Mouse (Mus musculus) liver, postnatal 0 days (tissue): ENCODE data around the gene Immp2l. TPM values are rescaled to one million over a fixed set of nuclear protein-coding genes. Genes with fewer than 3 reads are reported as not detected.

Source experiments
- ATAC-seq: fragments of 200-750 bp; cut with Nextera tagmentation; 2 replicates; pipeline ENCODE4 v1.8.0; 2017; ENCODE audit warnings: mild to moderate bottlenecking, moderate library complexity
- DNase-seq: peaks from one replicate; pipeline ENCODE4 v3.0.0-alpha.2; 2016
- H3K27ac ChIP-seq: fragments of 300-500 bp; sonication (generic); 2 replicates; pipeline ENCODE4 v1.5.1; 2014; ENCODE audit warnings: antibody characterized with exemption, moderate library complexity, mild to moderate bottlenecking, low read depth
- H3K27me3 ChIP-seq: fragments of 300-500 bp; sonication (generic); 2 replicates; pipeline ENCODE4 v1.6.1; 2014; ENCODE audit warnings: low read length, control low read depth, mixed read lengths; ENCODE audit not compliant: insufficient read depth
- H3K36me3 ChIP-seq: fragments of 300-500 bp; sonication (generic); replicated peaks from 2 replicates; pipeline ENCODE4 v1.6.1; 2014; ENCODE audit warnings: mild to moderate bottlenecking, control low read depth, low read length, moderate library complexity, mixed read lengths; ENCODE audit not compliant: insufficient read depth
- H3K4me1 ChIP-seq: fragments of 300-500 bp; sonication (generic); 2 replicates; pipeline ENCODE4 v1.6.1; 2014; ENCODE audit warnings: antibody characterized with exemption, mild to moderate bottlenecking, control low read depth; ENCODE audit not compliant: insufficient read depth
- H3K4me2 ChIP-seq: fragments of 300-500 bp; sonication (generic); 2 replicates; pipeline ENCODE4 v1.6.1; 2014; ENCODE audit warnings: low read depth, mild to moderate bottlenecking, low read length, moderate library complexity, mixed read lengths
- H3K4me3 ChIP-seq: fragments of 300-500 bp; sonication (generic); 2 replicates; pipeline ENCODE4 v1.5.1; 2014; ENCODE audit warnings: low read depth, low read length
- H3K9ac ChIP-seq: fragments of 300-500 bp; sonication (generic); replicated peaks from 2 replicates; pipeline ENCODE4 v1.6.1; 2014; ENCODE audit warnings: mild to moderate bottlenecking, moderate library complexity
- H3K9me3 ChIP-seq: fragments of 300-500 bp; sonication (generic); 2 replicates; pipeline ENCODE4 v1.6.1; 2016; ENCODE audit warnings: mild to moderate bottlenecking, control low read depth, low read length, mixed read lengths
- CTCF ChIP-seq: sonication (generic); IDR thresholded peaks from 2 replicates; pipeline ENCODE4 v1.5.1; 2016; ENCODE audit warnings: antibody characterized with exemption, low read depth
- EP300 ChIP-seq: IDR thresholded peaks from 2 replicates; pipeline ENCODE4 v1.6.1; 2016; ENCODE audit warnings: antibody characterized with exemption, low read depth, mild to moderate bottlenecking
- WGBS: fragments of 180-500 bp; shearing (Covaris S2); extraction: QIAGEN DNeasy Blood & Tissue Kit; methylation state at CpG from one replicate; pipeline ENCODE4 v1.1.7; 2014; ENCODE audit not compliant: insufficient replicate concordance; 5-methylcytosine and 5-hydroxymethylcytosine counted together
- polyA plus RNA-seq: library from polyadenylated mRNA; unstranded; fragments of >200 nt; fragmentation: Nextera tagmentation; extraction: Ambion mirVana; gene quantifications from 2 replicates; pipeline ENCODE4 v1.2.1, GENCODE M21; 2015

Immp2l gene
- polyA plus RNA-seq, 1 experiment from 2014 or later = 35.9 TPM

DNA sequence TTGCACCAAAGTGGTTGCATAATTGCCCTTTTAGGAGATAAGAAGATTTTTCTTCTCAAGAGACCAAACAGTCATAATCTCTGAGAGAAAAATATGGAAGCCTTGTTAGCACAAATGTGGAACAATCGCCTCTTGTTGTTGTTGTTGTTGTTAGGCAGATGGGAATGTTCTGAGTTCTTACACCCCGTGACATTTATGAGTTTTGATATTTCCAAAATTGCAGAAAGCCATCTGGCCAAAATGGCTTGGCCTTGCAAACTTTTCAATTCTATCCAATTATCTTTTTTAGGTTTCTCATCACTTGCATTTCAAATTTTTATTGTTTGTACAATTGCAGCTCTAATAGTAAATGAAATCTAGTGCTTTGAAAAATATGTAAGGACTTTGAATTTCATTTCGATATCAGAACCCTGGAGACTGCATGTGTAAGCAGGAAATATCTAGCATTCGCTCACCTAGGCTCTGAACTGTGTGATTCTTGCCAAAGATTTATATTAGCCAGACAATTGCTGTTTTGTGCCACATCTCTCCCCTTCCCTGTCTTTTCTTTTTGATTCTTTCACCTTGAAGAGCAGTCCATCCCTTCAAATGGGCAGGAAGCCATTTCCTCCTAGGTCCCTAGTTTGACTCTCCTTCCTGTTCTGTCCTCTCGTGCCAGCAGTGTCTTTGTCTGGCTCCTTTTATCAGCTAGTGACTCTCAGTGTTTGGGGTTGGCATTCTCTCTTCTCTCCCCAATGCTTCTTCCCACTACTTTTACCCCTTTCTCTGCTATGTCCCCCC, 412.5 kb downstream of the Immp2l start:
- Histone ChIP-seq H3K27me3 (no peaks in the 10 kb centered on the region), H3K27ac (no peak overlapping the region), H3K9me3 (no peaks in the 10 kb centered on the region), H3K9ac (no peak overlapping the region), H3K36me3 (no peaks in the 10 kb centered on the region), H3K4me1 (no peaks in the 10 kb centered on the region), H3K4me3 (no peak overlapping the region), H3K4me2 (no peak overlapping the region)
- ATAC-seq (no peak), DNase-seq (no peak)
- no peak for TF ChIP-seq EP300
- TF ChIP-seq CTCF = no peak
- 65% methylated on average over 5 of the region's 5 CpGs for WGBS

DNA sequence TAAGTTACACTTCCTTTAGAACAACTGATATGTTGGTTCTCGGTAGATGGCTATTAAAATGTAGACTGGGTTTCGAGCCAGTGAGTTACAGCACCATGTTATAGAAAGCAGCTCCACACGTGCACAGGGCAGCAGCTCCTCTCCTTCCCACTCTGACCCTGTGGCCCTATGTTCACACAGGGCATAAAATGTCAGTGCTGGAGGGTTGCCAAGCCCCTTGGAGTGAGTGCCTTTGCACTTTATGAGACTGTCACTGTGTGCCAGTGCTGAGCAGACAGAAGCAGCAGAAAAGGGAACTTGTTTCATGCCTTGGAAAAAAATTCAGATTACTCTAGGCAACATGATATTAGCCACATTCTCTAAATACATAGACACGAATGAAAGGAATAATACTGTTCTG, 414.6 kb downstream of the Immp2l start:
- ATAC-seq (peak; percentile 48; the same call in 1 of the 2 replicates), DNase-seq (peak; percentile 40)
- Histone ChIP-seq H3K4me2 (no peak overlapping the region), H3K4me3 (no peak overlapping the region), H3K27me3 (no peaks in the 10 kb centered on the region), H3K9me3 (no peaks in the 10 kb centered on the region), H3K9ac (no peak overlapping the region), H3K36me3 (no peaks in the 10 kb centered on the region), H3K4me1 (no peaks in the 10 kb centered on the region), H3K27ac (no peak overlapping the region)
- 44% methylated on average over 4 of the region's 4 CpGs for WGBS
- TF ChIP-seq EP300 = no peak
- TF ChIP-seq CTCF = no peak

- H3K4me3 ChIP-seq = no peak overlapping the region
- H3K36me3 ChIP-seq = no peaks in the 10 kb centered on the region
- ATAC-seq (no peak), DNase-seq (no peak)
- no peaks in the 10 kb centered on the region for H3K4me1 ChIP-seq
- no peaks in the 10 kb centered on the region for H3K9me3 ChIP-seq
- WGBS = 79% methylated on average over 3 of the region's 3 CpGs
- H3K9ac ChIP-seq = no peak overlapping the region
- no peak overlapping the region for H3K27ac ChIP-seq
- no peak overlapping the region for H3K4me2 ChIP-seq
- H3K27me3 ChIP-seq = no peaks in the 10 kb centered on the region
- TF ChIP-seq CTCF = no peak
- TF ChIP-seq EP300 = no peak
Measured at GRCm38 (mm10) chr12:41468374-41468991, 444.6 kb downstream of the Immp2l start.

- TF ChIP-seq CTCF (no peak), EP300 (no peak)
- no peak overlapping the region for H3K4me3 ChIP-seq
- ATAC-seq (no peak), DNase-seq (no peak)
- no peak overlapping the region for H3K9ac ChIP-seq
- no peaks in the 10 kb centered on the region for H3K27me3 ChIP-seq
- H3K27ac ChIP-seq = no peak overlapping the region
- no peaks in the 10 kb centered on the region for H3K36me3 ChIP-seq
- WGBS = 68% methylated on average over 6 of the region's 6 CpGs
- no peaks in the 10 kb centered on the region for H3K9me3 ChIP-seq
- no peak overlapping the region for H3K4me2 ChIP-seq
- no peaks in the 10 kb centered on the region for H3K4me1 ChIP-seq
Measured at GRCm38 (mm10) chr12:41469096-41469801, 445.4 kb downstream of the Immp2l start.

DNA sequence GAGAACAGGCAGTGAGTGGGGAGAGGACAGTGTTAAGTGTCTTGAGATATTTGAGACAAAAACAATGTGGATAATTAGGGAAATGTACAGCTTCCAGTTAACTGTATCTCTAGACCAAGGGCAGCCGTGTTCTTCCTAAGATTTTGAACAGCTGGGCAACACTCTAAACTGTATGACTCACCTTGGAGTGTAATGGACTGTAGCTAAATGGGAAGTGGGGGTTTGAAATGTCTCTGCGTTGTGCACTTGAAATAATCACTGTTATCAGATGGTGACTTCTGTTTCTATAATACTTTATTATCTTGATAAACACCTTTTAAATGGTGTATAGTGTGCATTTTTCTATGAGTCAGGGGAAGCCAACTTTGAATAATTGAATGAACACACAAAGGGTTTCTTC, 457.6 kb downstream of the Immp2l start:
- no peak for ATAC-seq
- 55% methylated on average over 2 of the region's 2 CpGs for WGBS

GRCm38 (mm10) chr12:41483091-41483592, 459.3 kb downstream of the Immp2l start:
- DNase-seq (no peak), ATAC-seq (no peak)
- TF ChIP-seq CTCF (no peak), EP300 (no peak)
- 75% methylated on average over 5 of the region's 5 CpGs for WGBS
- H3K36me3 ChIP-seq = no peaks in the 10 kb centered on the region
- no peaks in the 10 kb centered on the region for H3K9me3 ChIP-seq
- H3K27me3 ChIP-seq = no peaks in the 10 kb centered on the region
- H3K9ac ChIP-seq = no peak overlapping the region
- H3K27ac ChIP-seq = no peak overlapping the region
- H3K4me2 ChIP-seq = peak overlapping the region; percentile 39; the same call in 1 of the 2 replicates
- no peak overlapping the region for H3K4me3 ChIP-seq
- H3K4me1 ChIP-seq = no peaks in the 10 kb centered on the region

More for the DNA sequence above, 457.6 kb downstream of the Immp2l start:
- H3K4me2 ChIP-seq = no peak overlapping the region
- no peak for DNase-seq
- H3K4me1 ChIP-seq = no peaks in the 10 kb centered on the region
- no peaks in the 10 kb centered on the region for H3K9me3 ChIP-seq
- H3K9ac ChIP-seq = no peak overlapping the region
- H3K36me3 ChIP-seq = no peaks in the 10 kb centered on the region
- no peaks in the 10 kb centered on the region for H3K27me3 ChIP-seq
- TF ChIP-seq CTCF (no peak), EP300 (no peak)
- H3K4me3 ChIP-seq = no peak overlapping the region
- no peak overlapping the region for H3K27ac ChIP-seq
